Mouse (Mus musculus) kidney, adult 2 months (tissue): ENCODE results near the gene Naglu.

ENCODE experiments used
- CTCF ChIP-seq: fragments of 200-500 bp; conservative IDR thresholded peaks from 2 replicates; pipeline ENCODE4 v1.5.1; 2011; ENCODE audit warnings: low read depth, mild to moderate bottlenecking, control low read depth, low read length, moderate library complexity, mixed read lengths; ENCODE audit not compliant: insufficient read depth, insufficient read length
- POLR2A ChIP-seq: fragments of 200-500 bp; IDR thresholded peaks from one replicate; pipeline ENCODE4 v1.6.1; 2011; ENCODE audit warnings: low read depth, low read length, control low read depth

DNA sequence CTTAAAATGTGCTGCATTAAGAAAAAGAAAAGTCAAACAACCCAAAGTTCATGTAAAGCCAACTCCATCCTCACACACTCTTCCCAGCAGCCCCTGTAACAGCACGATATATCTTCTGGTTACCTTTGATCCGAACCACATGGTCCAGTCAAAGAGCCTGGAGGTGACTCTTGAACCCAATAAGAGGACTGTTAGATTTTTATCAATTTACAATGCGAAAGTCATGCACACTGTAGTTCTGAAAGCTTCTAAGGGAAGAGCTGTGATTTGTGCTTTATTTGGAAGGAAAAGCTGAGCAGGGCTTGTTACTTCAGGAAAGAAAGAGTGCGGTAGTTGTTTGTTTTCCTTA, 39.0 kb upstream of the Naglu start:
- TF ChIP-seq POLR2A (no peak), CTCF (no peak)
